Mouse (Mus musculus): ENCODE data around the gene Ruvbl2. TPM values are rescaled to one million over a fixed set of nuclear protein-coding genes. Genes with fewer than 3 reads are reported as not detected.

The Ruvbl2 gene
- polyA plus RNA-seq, 1 experiment from 2014 or later = 107 TPM

DNA sequence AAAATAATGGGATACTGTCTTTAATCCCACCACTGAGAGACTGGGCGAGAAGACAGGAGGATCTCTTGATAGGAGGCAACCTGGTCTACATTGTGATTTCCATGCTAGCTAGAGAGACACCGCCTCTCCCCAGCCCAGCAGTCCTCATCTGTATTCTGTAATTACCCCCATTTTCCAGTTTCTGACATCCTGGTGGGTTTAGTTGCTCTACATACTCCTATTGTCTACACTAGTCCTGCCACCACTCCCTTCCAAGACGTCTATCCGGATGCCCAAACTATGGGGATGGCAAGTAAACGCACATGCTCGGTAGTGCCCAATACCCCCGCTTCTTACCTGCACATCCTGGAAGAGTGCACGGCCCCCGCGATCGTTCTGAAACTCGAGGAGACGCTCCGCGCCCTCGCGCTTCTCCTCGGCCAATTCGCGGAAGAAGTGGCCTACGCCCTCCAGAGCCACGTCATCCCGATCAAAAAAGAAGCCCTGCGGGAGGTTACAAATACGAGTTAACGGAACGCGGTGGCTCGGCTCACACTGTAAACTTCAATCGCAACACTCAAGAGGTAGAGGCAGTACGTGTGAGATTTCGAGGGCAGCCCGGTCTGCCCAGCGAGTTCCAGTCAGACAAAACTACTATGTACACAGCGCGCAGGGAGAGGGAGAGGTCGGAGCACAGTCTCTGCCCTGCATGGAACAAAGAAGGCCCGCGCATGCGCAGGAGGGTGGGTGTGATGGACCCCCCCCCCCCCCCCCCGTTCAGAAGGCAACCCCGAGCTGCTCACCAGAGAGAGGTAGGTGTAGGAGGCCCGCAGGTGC is 21.1 kb upstream of the Ruvbl2 start:
- Histone ChIP-seq H3K27ac (peak overlapping the region; percentile 91), H3K4me1 (peaks cover 35% of the 10 kb centered on the region), H3K36me3 (replicated peaks) (peaks cover 14% of the 10 kb centered on the region), H3K9me3 (no peaks in the 10 kb centered on the region), H3K4me2 (peak overlapping the region; percentile 70), H3K4me3 (peak overlapping the region; percentile 83), H3K27me3 (replicated peaks) (no peaks in the 10 kb centered on the region), H3K9ac (peak overlapping the region; percentile 79)
- peak; percentile 79 for ATAC-seq (replicated peaks)
- WGBS = 1% methylated on average over 43 of the region's 43 CpGs

DNA sequence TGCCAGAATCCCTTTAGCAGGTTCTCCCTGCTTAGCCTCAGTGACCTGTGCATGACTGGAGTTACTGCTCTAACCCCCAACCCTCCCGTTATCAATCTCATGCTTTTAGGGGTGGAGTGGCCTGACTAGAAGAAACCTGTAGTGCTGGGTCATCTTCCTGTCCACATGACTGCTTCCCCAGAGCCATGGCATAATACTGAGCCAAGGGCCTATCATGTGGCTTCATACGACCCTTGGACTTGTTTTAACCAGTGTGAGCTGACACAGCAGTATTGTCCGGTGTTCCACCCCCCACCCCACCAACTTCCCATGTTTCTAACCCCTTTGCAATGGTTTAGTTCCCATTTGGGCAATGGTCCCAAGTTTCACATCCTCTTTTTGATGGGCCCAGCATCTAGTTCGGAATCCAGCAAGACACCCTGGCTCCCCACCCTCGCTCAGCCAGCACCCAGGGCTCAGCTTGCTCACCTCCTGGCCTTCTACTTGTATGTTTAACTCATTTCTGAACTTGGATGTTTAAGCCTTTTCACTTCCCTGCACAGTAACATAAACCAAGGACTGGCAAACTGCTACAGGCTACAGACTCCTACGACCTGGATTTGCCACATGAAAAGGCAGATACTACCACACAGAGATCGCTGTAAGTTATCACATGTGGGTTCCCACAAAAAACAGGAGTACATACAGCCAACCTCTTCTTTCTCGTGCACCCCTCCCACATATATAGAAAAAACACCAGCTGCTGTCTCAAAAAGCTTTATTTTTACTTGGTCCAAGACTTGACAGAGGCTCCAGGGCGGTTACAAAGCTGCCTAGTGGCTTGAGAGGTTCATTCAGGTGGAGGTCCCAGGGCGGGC is 19.5 kb upstream of the Ruvbl2 start:
- WGBS = 66% methylated on average over 10 of the region's 10 CpGs
- Histone ChIP-seq H3K9ac (peak overlapping the region; percentile 79; the same call in 1 of the 2 replicates), H3K9me3 (no peaks in the 10 kb centered on the region), H3K36me3 (replicated peaks) (peaks cover 10% of the 10 kb centered on the region), H3K4me3 (peak overlapping the region; percentile 83), H3K4me1 (peaks cover 35% of the 10 kb centered on the region), H3K27ac (peak overlapping the region; percentile 91; the same call in 1 of the 2 replicates), H3K27me3 (replicated peaks) (no peaks in the 10 kb centered on the region), H3K4me2 (peak overlapping the region; percentile 70)
- ATAC-seq (replicated peaks) = no peak

DNA sequence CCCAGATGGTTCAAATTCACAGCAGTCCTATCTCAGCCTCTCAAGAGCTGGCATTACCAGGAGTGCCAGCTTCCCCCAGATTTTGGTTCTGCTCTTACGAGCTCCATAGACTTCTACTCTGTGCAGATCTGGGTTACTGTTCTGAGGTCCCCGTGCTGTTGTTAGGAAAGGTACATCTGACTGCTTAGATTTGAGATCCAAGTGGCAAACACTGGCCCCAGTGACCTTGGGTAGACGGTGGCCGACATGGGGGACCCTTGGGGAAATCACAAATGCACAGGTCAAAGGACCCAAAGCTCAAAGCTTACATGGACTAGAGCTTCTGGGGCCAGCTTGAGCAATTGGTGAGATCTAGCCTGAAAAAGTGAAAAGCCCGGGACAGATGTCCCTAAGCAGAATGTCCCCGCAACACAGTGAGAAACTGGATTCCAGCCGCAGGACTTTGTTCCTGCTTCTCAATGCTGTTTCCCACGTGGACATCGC is 18.9 kb upstream of the Ruvbl2 start:
- no peak for ATAC-seq (replicated peaks)
- Histone ChIP-seq H3K4me2 (peak overlapping the region; percentile 70; the same call in 1 of the 2 replicates), H3K4me1 (peaks cover 35% of the 10 kb centered on the region), H3K27ac (0 out of 2 replicates have a peak overlapping the region, but pooled peaks have one; percentile 14), H3K36me3 (replicated peaks) (peaks cover 10% of the 10 kb centered on the region), H3K9me3 (no peaks in the 10 kb centered on the region), H3K9ac (no peak overlapping the region), H3K27me3 (replicated peaks) (no peaks in the 10 kb centered on the region), H3K4me3 (peak overlapping the region; percentile 83)
- WGBS = 53% methylated on average over 9 of the region's 9 CpGs

DNA sequence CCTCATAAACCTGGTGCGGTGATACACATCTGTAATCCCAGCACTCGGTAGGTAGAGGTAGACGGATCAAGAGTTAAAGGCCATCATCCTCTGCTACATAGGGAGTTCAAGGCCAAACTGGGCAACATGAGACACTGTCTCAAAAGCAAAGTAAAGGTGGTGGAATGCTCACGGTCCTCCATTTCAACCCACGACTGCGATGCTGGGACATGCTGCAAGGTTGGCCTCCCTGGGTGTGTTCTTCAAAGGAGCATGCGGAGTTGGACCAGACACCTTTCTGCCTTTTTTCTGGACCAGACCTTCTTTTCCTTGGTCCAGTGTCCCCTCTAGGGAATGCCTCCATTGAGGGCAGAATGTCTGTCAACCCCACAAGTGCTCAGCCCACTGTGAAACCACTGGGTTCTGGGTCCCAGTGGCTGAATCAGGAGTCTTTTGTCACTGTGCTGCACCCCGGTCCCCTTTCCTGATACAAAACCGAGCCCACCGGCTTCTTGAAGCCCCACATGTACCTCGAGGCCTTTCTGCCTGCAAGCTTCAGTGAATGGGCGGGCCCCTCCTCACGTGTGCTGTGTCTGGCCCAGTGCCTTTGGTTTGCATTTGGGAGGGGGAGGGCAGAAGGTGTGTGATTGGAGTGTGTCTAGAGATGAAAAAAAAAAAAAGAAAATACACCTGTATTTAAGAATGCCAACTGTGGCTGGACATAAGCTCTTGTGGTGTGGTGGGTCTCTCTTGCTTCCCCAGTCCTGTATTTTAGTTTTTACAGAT is 18.2 kb upstream of the Ruvbl2 start:
- Histone ChIP-seq H3K4me2 (no peak overlapping the region), H3K36me3 (replicated peaks) (peaks cover 10% of the 10 kb centered on the region), H3K27ac (no peak overlapping the region), H3K27me3 (replicated peaks) (no peaks in the 10 kb centered on the region), H3K4me1 (peaks cover 35% of the 10 kb centered on the region), H3K9me3 (no peaks in the 10 kb centered on the region), H3K4me3 (no peak overlapping the region), H3K9ac (no peak overlapping the region)
- WGBS = 77% methylated on average over 13 of the region's 13 CpGs
- ATAC-seq (replicated peaks) = no peak

DNA sequence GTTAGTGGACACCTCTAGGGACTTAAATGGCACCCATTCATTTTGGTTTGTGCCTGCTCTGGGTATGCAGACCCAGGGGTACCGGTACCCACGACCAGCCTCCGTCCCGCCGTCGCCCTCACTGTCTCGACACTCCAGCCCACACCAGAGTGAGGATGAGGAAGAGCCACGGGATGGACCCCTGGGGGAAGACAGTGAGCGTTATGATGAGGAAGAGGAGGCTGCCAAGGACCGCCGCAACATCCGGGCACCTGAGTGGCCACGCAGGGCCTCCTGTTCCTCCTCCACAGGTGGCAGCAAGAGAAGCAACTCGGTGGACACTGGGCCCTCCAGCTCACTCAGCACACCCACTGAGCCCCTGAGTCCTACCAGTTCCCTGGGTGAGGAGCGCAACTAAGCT is 17.1 kb upstream of the Ruvbl2 start:
- ATAC-seq (replicated peaks) = no peak
- Histone ChIP-seq H3K9ac (no peak overlapping the region), H3K4me1 (peaks cover 24% of the 10 kb centered on the region), H3K4me2 (no peak overlapping the region), H3K9me3 (no peaks in the 10 kb centered on the region), H3K27me3 (replicated peaks) (no peaks in the 10 kb centered on the region), H3K36me3 (replicated peaks) (peaks cover 10% of the 10 kb centered on the region), H3K27ac (no peak overlapping the region), H3K4me3 (no peak overlapping the region)
- WGBS = 90% methylated on average over 15 of the region's 15 CpGs

DNA sequence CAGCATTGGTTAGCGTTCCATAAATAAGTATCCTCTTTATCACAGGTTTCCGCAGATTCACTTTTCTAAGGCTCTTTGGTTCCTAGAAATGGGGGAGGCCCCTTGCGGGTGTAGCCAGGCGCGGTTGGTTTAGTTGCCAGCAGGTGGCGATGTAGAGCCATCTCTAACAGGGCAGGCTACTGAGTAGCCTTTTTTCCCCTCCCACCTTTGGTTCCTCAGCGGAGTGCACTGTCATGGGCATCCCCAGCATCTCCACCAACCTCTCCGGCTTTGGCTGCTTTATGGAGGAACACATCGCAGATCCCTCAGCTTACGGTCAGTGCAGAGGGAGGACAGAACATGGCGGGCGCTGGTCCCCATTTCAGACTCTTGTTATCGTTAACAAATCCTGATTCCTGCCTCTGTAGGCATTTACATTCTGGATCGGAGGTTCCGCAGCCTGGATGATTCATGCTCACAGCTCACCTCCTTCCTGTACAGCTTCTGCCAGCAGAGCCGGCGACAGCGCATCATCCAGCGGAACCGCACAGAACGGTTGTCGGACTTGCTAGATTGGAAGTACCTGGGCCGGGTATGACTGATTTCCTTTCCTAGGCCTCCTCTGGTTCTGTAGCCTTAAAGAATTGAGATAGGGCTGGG is 13.6 kb upstream of the Ruvbl2 start:
- Histone ChIP-seq H3K27ac (peak overlapping the region; percentile 25; the same call in 1 of the 2 replicates), H3K4me1 (peaks cover 3% of the 10 kb centered on the region; the same call in 1 of the 2 replicates), H3K9ac (no peak overlapping the region), H3K27me3 (replicated peaks) (no peaks in the 10 kb centered on the region), H3K36me3 (replicated peaks) (peaks cover 10% of the 10 kb centered on the region), H3K4me3 (no peak overlapping the region), H3K9me3 (no peaks in the 10 kb centered on the region), H3K4me2 (no peak overlapping the region)
- peak; percentile 53 for ATAC-seq (replicated peaks)
- 54% methylated on average over 23 of the region's 23 CpGs for WGBS

DNA sequence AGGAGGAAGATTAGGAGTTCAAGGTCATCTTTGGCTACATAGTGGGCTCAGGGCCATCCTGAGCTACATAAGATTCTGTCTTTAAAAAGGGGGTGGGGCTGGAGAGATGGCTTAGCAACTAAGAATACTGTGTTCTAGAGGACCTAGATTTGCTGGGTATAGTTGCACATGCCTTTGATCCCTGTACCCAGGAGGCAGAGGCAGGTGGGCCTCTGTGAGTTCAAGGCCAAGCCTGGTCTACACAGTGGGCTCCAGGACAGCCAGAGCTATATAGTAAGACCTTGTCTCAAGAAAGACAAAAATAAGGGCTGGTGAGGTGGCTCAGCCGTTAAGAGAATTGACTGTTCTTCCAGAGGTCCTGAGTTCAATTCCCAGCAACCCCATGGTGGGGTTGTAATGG is 12.1 kb upstream of the Ruvbl2 start:
- Histone ChIP-seq H3K9me3 (no peaks in the 10 kb centered on the region), H3K9ac (no peak overlapping the region), H3K4me2 (no peak overlapping the region), H3K27ac (no peak overlapping the region), H3K36me3 (replicated peaks) (peaks cover 7% of the 10 kb centered on the region), H3K27me3 (replicated peaks) (no peaks in the 10 kb centered on the region), H3K4me1 (no peaks in the 10 kb centered on the region), H3K4me3 (no peak overlapping the region)
- 88% methylated on average over 1 of the region's 1 CpGs for WGBS
- ATAC-seq (replicated peaks) = no peak

DNA sequence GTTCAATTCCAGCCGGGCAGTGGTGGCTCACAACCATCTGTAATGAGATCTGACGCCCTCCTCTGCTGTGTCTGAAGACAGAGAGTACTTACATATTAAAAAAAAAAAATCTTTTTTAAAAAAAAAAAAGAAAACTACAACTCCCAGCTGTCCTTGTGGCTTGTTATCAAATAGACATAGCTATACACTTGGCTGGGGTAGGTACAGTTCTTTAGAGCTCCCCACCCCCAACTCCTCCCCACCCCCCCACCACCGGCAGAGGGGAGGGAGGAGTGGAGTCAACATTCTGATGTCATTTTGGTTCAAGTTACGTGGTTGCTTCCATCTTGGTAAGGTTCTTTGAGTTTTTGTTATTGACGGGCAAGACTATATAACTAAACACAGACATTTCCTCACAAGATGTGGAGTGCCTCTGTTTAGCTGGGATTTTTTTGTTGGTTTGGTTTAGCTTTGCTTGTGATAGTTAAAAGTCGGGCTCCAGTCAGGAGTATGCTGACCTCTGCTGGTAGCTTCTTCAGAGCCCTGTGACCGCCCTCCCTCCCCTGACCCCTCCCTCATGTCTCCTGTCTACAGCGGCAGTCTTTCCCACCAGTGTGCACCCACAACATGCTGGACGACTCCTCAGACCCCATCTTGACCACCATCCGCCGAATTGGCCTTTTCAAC is 9.6 kb upstream of the Ruvbl2 start:
- H3K4me3 ChIP-seq = no peak overlapping the region
- H3K4me1 ChIP-seq = no peaks in the 10 kb centered on the region
- H3K27ac ChIP-seq = no peak overlapping the region
- ATAC-seq (replicated peaks) = no peak
- H3K4me2 ChIP-seq = no peak overlapping the region
- H3K36me3 ChIP-seq (replicated peaks) = peaks cover 7% of the 10 kb centered on the region
- no peak overlapping the region for H3K9ac ChIP-seq
- WGBS = 44% methylated on average over 11 of the region's 11 CpGs
- no peaks in the 10 kb centered on the region for H3K9me3 ChIP-seq
- H3K27me3 ChIP-seq (replicated peaks) = no peaks in the 10 kb centered on the region

DNA sequence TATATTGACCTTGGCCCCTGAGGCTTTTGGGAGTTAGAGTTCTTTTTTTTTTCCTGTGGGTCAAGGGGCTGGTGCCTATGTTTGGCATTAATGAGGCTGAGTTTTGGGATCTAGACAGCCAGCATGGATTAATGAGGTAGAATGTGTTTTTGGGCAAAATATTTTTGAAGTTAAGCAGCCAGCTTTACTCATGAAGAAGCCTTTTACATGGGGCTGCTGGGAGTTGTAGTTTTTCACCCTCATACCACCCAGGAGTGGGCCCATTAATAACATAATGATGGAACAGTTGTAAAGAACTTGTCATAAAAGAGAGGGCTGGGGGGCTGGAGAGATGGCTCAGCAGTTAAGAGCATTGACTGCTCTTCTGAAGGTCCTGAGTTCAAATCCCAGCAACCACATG is 8.7 kb upstream of the Ruvbl2 start:
- H3K27me3 ChIP-seq (replicated peaks) = no peaks in the 10 kb centered on the region
- no peak overlapping the region for H3K4me2 ChIP-seq
- H3K36me3 ChIP-seq (replicated peaks) = peaks cover 9% of the 10 kb centered on the region
- H3K27ac ChIP-seq = no peak overlapping the region
- no peak overlapping the region for H3K4me3 ChIP-seq
- no peaks in the 10 kb centered on the region for H3K4me1 ChIP-seq
- no peak overlapping the region for H3K9ac ChIP-seq
- no peak for ATAC-seq (replicated peaks)
- H3K9me3 ChIP-seq = no peaks in the 10 kb centered on the region

DNA sequence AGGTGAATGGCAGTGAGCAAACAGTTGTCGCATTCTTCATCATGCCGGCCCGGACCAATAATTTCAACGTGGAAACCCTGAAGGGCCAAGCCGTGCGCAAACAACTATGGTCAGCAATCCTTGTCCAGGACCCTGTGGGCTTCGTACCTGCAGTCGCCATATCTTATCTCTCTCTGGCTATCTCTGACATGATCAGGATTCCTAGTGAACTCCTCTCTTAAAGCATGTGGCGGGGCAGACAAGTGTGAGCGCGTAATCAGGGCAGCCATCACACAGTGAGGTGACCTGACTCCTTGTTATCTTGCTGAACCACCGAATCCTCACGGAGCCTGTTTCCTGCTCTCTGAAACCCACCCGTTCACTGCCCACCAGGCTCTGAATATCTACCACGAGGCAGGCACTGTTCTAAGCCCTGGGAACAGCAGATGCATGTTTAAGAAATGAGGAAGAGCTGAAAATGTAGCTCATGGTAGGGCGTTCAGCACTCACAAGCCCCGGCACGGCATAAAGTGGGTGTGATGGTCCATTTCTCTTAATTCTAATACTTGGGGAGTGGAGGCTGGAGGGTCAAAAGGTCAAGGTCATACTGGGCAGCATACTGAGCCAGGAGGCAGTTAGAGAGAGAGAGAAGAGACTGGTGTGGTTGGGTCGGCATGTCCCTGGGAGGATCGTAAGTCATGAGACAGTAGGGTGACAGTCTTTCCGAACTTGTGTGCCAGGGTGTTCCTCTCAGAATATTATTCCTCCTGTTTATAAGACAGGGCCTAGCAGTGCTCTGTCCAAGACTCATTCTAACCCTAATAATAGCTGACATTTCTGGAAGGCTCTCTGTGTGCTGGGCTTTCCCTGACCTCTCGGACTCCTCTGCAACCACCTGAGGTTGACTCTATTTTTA is 5.9 kb upstream of the Ruvbl2 start:
- Histone ChIP-seq H3K27ac (no peak overlapping the region), H3K4me1 (no peaks in the 10 kb centered on the region), H3K36me3 (replicated peaks) (peaks cover 10% of the 10 kb centered on the region), H3K9me3 (no peaks in the 10 kb centered on the region), H3K4me3 (no peak overlapping the region), H3K9ac (no peak overlapping the region), H3K27me3 (replicated peaks) (no peaks in the 10 kb centered on the region), H3K4me2 (no peak overlapping the region)
- WGBS = 91% methylated on average over 22 of the region's 22 CpGs
- no peak for ATAC-seq (replicated peaks)
